Mouse (Mus musculus): ENCODE results near the gene Capn10. TPM values are rescaled to one million over a fixed set of nuclear protein-coding genes. Genes with fewer than 3 reads are reported as not detected.

Gene Capn10
- polyA plus RNA-seq, 1 experiment from 2014 or later: 52.0 TPM

GRCm38 (mm10) chr1:92909068-92909467 is 25.1 kb upstream of the Capn10 start:
- Histone ChIP-seq H3K4me1 (peaks cover 47% of the 10 kb centered on the region), H3K27me3 (peaks cover 10% of the 10 kb centered on the region), H3K9me3 (no peaks in the 10 kb centered on the region), H3K36me3 (replicated peaks) (peaks cover 4% of the 10 kb centered on the region; the same call in 1 of the 2 replicates), H3K4me3 (replicated peaks) (no peak overlapping the region), H3K4me2 (no peak overlapping the region), H3K9ac (no peak overlapping the region), H3K27ac (no peak overlapping the region)
- 71% methylated on average over 4 of the region's 4 CpGs for WGBS
- no peak for ATAC-seq (ENCODE audit: low FRiP score)

- H3K9me3 ChIP-seq: no peaks in the 10 kb centered on the region
- peaks cover 17% of the 10 kb centered on the region for H3K36me3 ChIP-seq (replicated peaks)
- peak; percentile 78 for ATAC-seq (ENCODE audit: low FRiP score)
- H3K27ac ChIP-seq: peak within 1 kb of the TSS; percentile 91
- H3K4me2 ChIP-seq: peak within 1 kb of the TSS; percentile 96
- peak within 1 kb of the TSS; percentile 87 for H3K4me3 ChIP-seq (replicated peaks)
- H3K27me3 ChIP-seq: peaks cover 10% of the 10 kb centered on the region
- H3K4me1 ChIP-seq: peaks cover 47% of the 10 kb centered on the region
- peak within 1 kb of the TSS; percentile 95 for H3K9ac ChIP-seq
- under 1% methylated on average over 28 of the region's 57 CpGs for WGBS
These were observed 23.8 kb upstream of the Capn10 start, which contains the start of gene Rnpepl1 for GRCm38 (mm10) chr1:92910239-92910885. Gene Rnpepl1 (plus strand): TSS chr1:92910783.

GRCm38 (mm10) chr1:92910925-92911720 is 23.1 kb upstream of the Capn10 start:
- H3K9ac ChIP-seq: peak overlapping the region; percentile 95
- H3K4me3 ChIP-seq (replicated peaks): peak overlapping the region; percentile 87
- H3K9me3 ChIP-seq: no peaks in the 10 kb centered on the region
- under 1% methylated on average over 57 of the region's 85 CpGs for WGBS
- peaks cover 10% of the 10 kb centered on the region for H3K27me3 ChIP-seq
- peaks cover 24% of the 10 kb centered on the region for H3K36me3 ChIP-seq (replicated peaks)
- H3K4me1 ChIP-seq: peaks cover 47% of the 10 kb centered on the region
- peak overlapping the region; percentile 96 for H3K4me2 ChIP-seq
- ATAC-seq (ENCODE audit: low FRiP score): peak; percentile 61
- H3K27ac ChIP-seq: peak overlapping the region; percentile 91

- Histone ChIP-seq H3K27me3 (peaks cover 10% of the 10 kb centered on the region), H3K4me3 (replicated peaks) (peak overlapping the region; percentile 87), H3K9ac (peak overlapping the region; percentile 95), H3K4me2 (peak overlapping the region; percentile 96), H3K36me3 (replicated peaks) (peaks cover 30% of the 10 kb centered on the region), H3K9me3 (no peaks in the 10 kb centered on the region), H3K4me1 (peaks cover 43% of the 10 kb centered on the region), H3K27ac (peak overlapping the region; percentile 91)
- no peak for ATAC-seq (ENCODE audit: low FRiP score)
- 40% methylated on average over 8 of the region's 8 CpGs for WGBS
These were observed 22.4 kb upstream of the Capn10 start for GRCm38 (mm10) chr1:92911721-92912138.

- ATAC-seq (ENCODE audit: low FRiP score): no peak
- Histone ChIP-seq H3K9me3 (no peaks in the 10 kb centered on the region), H3K4me2 (peak overlapping the region; percentile 96), H3K9ac (peak overlapping the region; percentile 95), H3K4me1 (peaks cover 40% of the 10 kb centered on the region), H3K27me3 (peaks cover 10% of the 10 kb centered on the region), H3K27ac (no peak overlapping the region), H3K4me3 (replicated peaks) (peak overlapping the region; percentile 87), H3K36me3 (replicated peaks) (peaks cover 36% of the 10 kb centered on the region)
- 64% methylated on average over 1 of the region's 1 CpGs for WGBS
These were observed 21.9 kb upstream of the Capn10 start for GRCm38 (mm10) chr1:92912286-92912685.

- no peak overlapping the region for H3K4me2 ChIP-seq
- no peaks in the 10 kb centered on the region for H3K9me3 ChIP-seq
These were observed 19.9 kb upstream of the Capn10 start for GRCm38 (mm10) chr1:92914239-92914638.

GRCm38 (mm10) chr1:92914993-92915392 is 19.2 kb upstream of the Capn10 start:
- 93% methylated on average over 11 of the region's 11 CpGs for WGBS
- Histone ChIP-seq H3K9ac (no peak overlapping the region), H3K4me3 (replicated peaks) (no peak overlapping the region), H3K4me1 (peaks cover 27% of the 10 kb centered on the region), H3K4me2 (no peak overlapping the region), H3K36me3 (replicated peaks) (peaks cover 63% of the 10 kb centered on the region), H3K27ac (no peak overlapping the region), H3K27me3 (no peaks in the 10 kb centered on the region), H3K9me3 (no peaks in the 10 kb centered on the region)
- ATAC-seq (ENCODE audit: low FRiP score): no peak

More at GRCm38 (mm10) chr1:92914239-92914638, 19.9 kb upstream of the Capn10 start:
- no peak overlapping the region for H3K9ac ChIP-seq
- ATAC-seq (ENCODE audit: low FRiP score): no peak
- peaks cover 3% of the 10 kb centered on the region; the same call in 1 of the 2 replicates for H3K27me3 ChIP-seq
- 86% methylated on average over 4 of the region's 4 CpGs for WGBS
- peaks cover 56% of the 10 kb centered on the region for H3K36me3 ChIP-seq (replicated peaks)
- no peak overlapping the region for H3K27ac ChIP-seq
- peaks cover 33% of the 10 kb centered on the region for H3K4me1 ChIP-seq
- H3K4me3 ChIP-seq (replicated peaks): no peak overlapping the region

- H3K36me3 ChIP-seq (replicated peaks): peaks cover 72% of the 10 kb centered on the region
- ATAC-seq (ENCODE audit: low FRiP score): no peak
These were observed 17.5 kb upstream of the Capn10 start for GRCm38 (mm10) chr1:92916725-92917124.

GRCm38 (mm10) chr1:92919151-92919550 is 15.0 kb upstream of the Capn10 start:
- Histone ChIP-seq H3K4me3 (replicated peaks) (no peak overlapping the region), H3K9me3 (no peaks in the 10 kb centered on the region), H3K4me2 (no peak overlapping the region), H3K27me3 (peaks cover 5% of the 10 kb centered on the region; the same call in 1 of the 2 replicates), H3K36me3 (replicated peaks) (peaks cover 67% of the 10 kb centered on the region), H3K27ac (no peak overlapping the region), H3K9ac (no peak overlapping the region), H3K4me1 (no peaks in the 10 kb centered on the region)
- no peak for ATAC-seq (ENCODE audit: low FRiP score)
- 97% methylated on average over 11 of the region's 11 CpGs for WGBS

More at GRCm38 (mm10) chr1:92916725-92917124, 17.5 kb upstream of the Capn10 start:
- WGBS: 96% methylated on average over 9 of the region's 9 CpGs
- no peak overlapping the region for H3K4me2 ChIP-seq
- H3K27ac ChIP-seq: no peak overlapping the region
- no peak overlapping the region for H3K9ac ChIP-seq
- H3K9me3 ChIP-seq: no peaks in the 10 kb centered on the region
- H3K4me3 ChIP-seq (replicated peaks): no peak overlapping the region
- H3K27me3 ChIP-seq: no peaks in the 10 kb centered on the region
- peaks cover 16% of the 10 kb centered on the region for H3K4me1 ChIP-seq

- H3K4me3 ChIP-seq (replicated peaks): no peak overlapping the region
- no peak overlapping the region for H3K4me2 ChIP-seq
- no peak overlapping the region for H3K27ac ChIP-seq
- H3K36me3 ChIP-seq (replicated peaks): peaks cover 61% of the 10 kb centered on the region
- no peak overlapping the region for H3K9ac ChIP-seq
- no peaks in the 10 kb centered on the region for H3K9me3 ChIP-seq
- no peak for ATAC-seq (ENCODE audit: low FRiP score)
- 88% methylated on average over 12 of the region's 12 CpGs for WGBS
- H3K4me1 ChIP-seq: no peaks in the 10 kb centered on the region
- H3K27me3 ChIP-seq: peaks cover 5% of the 10 kb centered on the region
These were observed 14.4 kb upstream of the Capn10 start for GRCm38 (mm10) chr1:92919775-92920174.

GRCm38 (mm10) chr1:92920474-92921200 is 13.5 kb upstream of the Capn10 start:
- ATAC-seq (ENCODE audit: low FRiP score): no peak
- Histone ChIP-seq H3K9me3 (no peaks in the 10 kb centered on the region), H3K4me1 (no peaks in the 10 kb centered on the region), H3K4me2 (no peak overlapping the region), H3K27me3 (peaks cover 5% of the 10 kb centered on the region), H3K4me3 (replicated peaks) (no peak overlapping the region), H3K27ac (no peak overlapping the region), H3K36me3 (replicated peaks) (peaks cover 52% of the 10 kb centered on the region), H3K9ac (no peak overlapping the region)
- 91% methylated on average over 7 of the region's 7 CpGs for WGBS

- WGBS: 97% methylated on average over 4 of the region's 4 CpGs
- ATAC-seq (ENCODE audit: low FRiP score): no peak
- H3K27me3 ChIP-seq: peaks cover 5% of the 10 kb centered on the region
- no peaks in the 10 kb centered on the region for H3K9me3 ChIP-seq
- no peaks in the 10 kb centered on the region for H3K4me1 ChIP-seq
- H3K4me2 ChIP-seq: no peak overlapping the region
- H3K9ac ChIP-seq: no peak overlapping the region
- no peak overlapping the region for H3K27ac ChIP-seq
- no peak overlapping the region for H3K4me3 ChIP-seq (replicated peaks)
- H3K36me3 ChIP-seq (replicated peaks): peaks cover 44% of the 10 kb centered on the region
These were observed 12.7 kb upstream of the Capn10 start for GRCm38 (mm10) chr1:92921496-92921895.

All from forebrain, embryonic 12.5 days (tissue).